Mouse (Mus musculus) kidney, embryonic 14.5 days (tissue): ENCODE data around the gene Snx18. TPM values are rescaled to one million over a fixed set of nuclear protein-coding genes. Genes with fewer than 3 reads are reported as not detected.

Experiments used
- ATAC-seq: fragments of 200-750 bp; cut with Nextera tagmentation; 2 replicates; pipeline ENCODE4 v1.8.0; 2017; ENCODE audit warnings: moderate number of reproducible peaks, mild to moderate bottlenecking, moderate TSS enrichment, moderate library complexity; ENCODE audit not compliant: low FRiP score, low TSS enrichment
- H3K27ac ChIP-seq: fragments of 300-500 bp; sonication (generic); 2 replicates; pipeline ENCODE4 v1.5.1; 2014; ENCODE audit warnings: low read depth, mild to moderate bottlenecking, low read length, moderate library complexity, mixed read lengths
- H3K27me3 ChIP-seq: fragments of 300-500 bp; sonication (generic); 2 replicates; pipeline ENCODE4 v1.6.1; 2014; ENCODE audit warnings: mild to moderate bottlenecking, low read length; ENCODE audit not compliant: control insufficient read depth, insufficient read depth
- H3K36me3 ChIP-seq: fragments of 300-500 bp; sonication (generic); 2 replicates; pipeline ENCODE4 v1.6.1; 2014; ENCODE audit warnings: low read length, mixed read lengths; ENCODE audit not compliant: control insufficient read depth, insufficient read depth
- H3K4me1 ChIP-seq: fragments of 300-500 bp; sonication (generic); 2 replicates; pipeline ENCODE4 v1.6.1; 2014; ENCODE audit warnings: low read length, mixed read lengths; ENCODE audit not compliant: control insufficient read depth, insufficient read depth
- H3K4me2 ChIP-seq: fragments of 300-500 bp; sonication (generic); replicated peaks from 2 replicates; pipeline ENCODE4 v1.6.1; 2014; ENCODE audit warnings: low read depth, mild to moderate bottlenecking, low read length
- H3K4me3 ChIP-seq: fragments of 300-500 bp; sonication (generic); 2 replicates; pipeline ENCODE4 v1.5.1; 2014; ENCODE audit warnings: mild to moderate bottlenecking, low read length
- H3K9ac ChIP-seq: fragments of 300-500 bp; sonication (generic); 2 replicates; pipeline ENCODE4 v1.6.1; 2014; ENCODE audit warnings: low read depth, mild to moderate bottlenecking, low read length, moderate library complexity
- H3K9me3 ChIP-seq: fragments of 300-500 bp; sonication (generic); 2 replicates; pipeline ENCODE4 v1.6.1; 2016; ENCODE audit warnings: low read length; ENCODE audit not compliant: control insufficient read depth
- WGBS: fragments of 180-500 bp; shearing (Covaris S2); extraction: QIAGEN DNeasy Blood & Tissue Kit; methylation state at CpG from one replicate; pipeline ENCODE4 v1.1.7; 2014; 5-methylcytosine and 5-hydroxymethylcytosine counted together
- polyA plus RNA-seq: library from polyadenylated mRNA; unstranded; fragments of >200 nt; fragmentation: Nextera tagmentation; extraction: Ambion mirVana; gene quantifications from 2 replicates; pipeline ENCODE4 v1.2.1, GENCODE M21; 2014

Gene Snx18
- polyA plus RNA-seq, 1 experiment from 2014 or later: 51.2 TPM

- Histone ChIP-seq H3K4me3 (no peak overlapping the region), H3K4me2 (no peak overlapping the region), H3K9ac (no peak overlapping the region), H3K27me3 (no peaks in the 10 kb centered on the region), H3K4me1 (no peaks in the 10 kb centered on the region), H3K27ac (no peak overlapping the region), H3K36me3 (no peaks in the 10 kb centered on the region), H3K9me3 (no peaks in the 10 kb centered on the region)
- WGBS: 82% methylated on average over 11 of the region's 11 CpGs
- no peak for ATAC-seq
Measured at GRCm38 (mm10) chr13:113640944-113641597, 22.7 kb upstream of the Snx18 start.

DNA sequence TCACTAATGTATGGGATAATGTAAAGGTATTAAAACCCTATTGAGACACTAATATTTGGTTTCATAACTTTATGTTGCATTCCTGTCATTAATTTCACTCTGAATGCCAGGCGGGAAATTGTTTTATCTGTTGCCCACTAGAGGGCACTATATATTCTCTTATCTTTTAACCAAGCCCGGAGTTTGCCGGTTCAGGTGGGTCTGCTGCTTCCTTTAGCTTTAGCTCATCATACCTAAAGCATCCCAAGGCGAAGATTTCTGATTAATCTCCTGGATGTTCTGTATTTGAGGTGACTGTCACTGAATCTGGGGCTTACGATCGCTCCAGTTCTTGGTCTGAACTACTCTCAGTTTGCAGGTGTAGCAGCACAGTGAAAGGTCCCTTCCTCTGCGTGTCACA, 20.6 kb upstream of the Snx18 start:
- Histone ChIP-seq H3K4me3 (no peak overlapping the region), H3K36me3 (no peaks in the 10 kb centered on the region), H3K9ac (no peak overlapping the region), H3K27me3 (no peaks in the 10 kb centered on the region), H3K4me1 (no peaks in the 10 kb centered on the region), H3K4me2 (no peak overlapping the region), H3K27ac (no peak overlapping the region), H3K9me3 (no peaks in the 10 kb centered on the region)
- ATAC-seq: no peak
- WGBS: 30% methylated on average over 7 of the region's 7 CpGs

- Histone ChIP-seq H3K4me1 (no peaks in the 10 kb centered on the region), H3K36me3 (no peaks in the 10 kb centered on the region), H3K27me3 (no peaks in the 10 kb centered on the region), H3K9ac (no peak overlapping the region), H3K9me3 (no peaks in the 10 kb centered on the region), H3K4me2 (no peak overlapping the region), H3K27ac (no peak overlapping the region), H3K4me3 (no peak overlapping the region)
- ATAC-seq: no peak
- 82% methylated on average over 17 of the region's 17 CpGs for WGBS
Measured at GRCm38 (mm10) chr13:113635799-113636222, 17.4 kb upstream of the Snx18 start.

DNA sequence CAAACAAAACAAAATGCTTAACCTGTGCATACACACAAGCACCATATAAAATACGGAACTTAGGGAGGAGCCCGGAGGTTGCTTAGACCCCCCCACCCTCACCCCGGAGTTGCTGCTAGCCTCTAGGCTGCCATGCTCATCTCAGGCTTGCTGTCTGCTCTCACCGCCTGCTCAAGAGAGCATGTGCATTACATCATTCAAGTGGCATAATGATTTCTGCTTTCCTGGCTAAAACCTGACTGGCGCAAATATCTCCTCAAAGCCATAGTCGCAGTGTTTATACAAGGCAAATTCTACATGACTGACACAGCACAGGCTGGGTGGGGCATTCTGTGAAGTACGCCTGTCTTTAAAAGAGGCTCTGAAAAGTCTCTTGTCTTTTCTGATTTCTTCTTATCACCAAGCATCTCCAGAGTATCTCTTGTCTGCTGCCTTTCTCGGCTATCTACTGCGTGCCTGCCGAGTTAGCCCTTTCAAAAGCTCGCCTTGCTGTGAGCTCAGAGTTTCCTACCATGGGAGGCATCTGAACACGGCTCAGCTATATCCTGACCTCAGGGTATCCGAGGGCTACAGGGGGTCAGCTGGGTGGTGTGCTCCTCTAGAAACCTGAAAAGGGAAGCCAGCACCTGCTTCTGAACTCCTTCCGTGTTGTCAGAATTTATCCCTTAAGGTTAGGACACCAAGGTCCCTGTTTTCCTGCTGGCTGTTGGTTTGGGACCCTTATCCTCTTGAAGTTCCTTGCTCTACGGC, 16.5 kb upstream of the Snx18 start:
- Histone ChIP-seq H3K4me3 (no peak overlapping the region), H3K36me3 (no peaks in the 10 kb centered on the region), H3K4me2 (no peak overlapping the region), H3K9me3 (no peaks in the 10 kb centered on the region), H3K9ac (no peak overlapping the region), H3K4me1 (no peaks in the 10 kb centered on the region), H3K27me3 (no peaks in the 10 kb centered on the region), H3K27ac (no peak overlapping the region)
- ATAC-seq: no peak
- 83% methylated on average over 15 of the region's 15 CpGs for WGBS

GRCm38 (mm10) chr13:113632506-113632905, 14.1 kb upstream of the Snx18 start:
- Histone ChIP-seq H3K9me3 (no peaks in the 10 kb centered on the region), H3K4me3 (no peak overlapping the region), H3K27me3 (no peaks in the 10 kb centered on the region), H3K9ac (no peak overlapping the region), H3K4me1 (no peaks in the 10 kb centered on the region), H3K4me2 (no peak overlapping the region), H3K36me3 (no peaks in the 10 kb centered on the region), H3K27ac (no peak overlapping the region)
- ATAC-seq: no peak
- WGBS: 61% methylated on average over 6 of the region's 6 CpGs

DNA sequence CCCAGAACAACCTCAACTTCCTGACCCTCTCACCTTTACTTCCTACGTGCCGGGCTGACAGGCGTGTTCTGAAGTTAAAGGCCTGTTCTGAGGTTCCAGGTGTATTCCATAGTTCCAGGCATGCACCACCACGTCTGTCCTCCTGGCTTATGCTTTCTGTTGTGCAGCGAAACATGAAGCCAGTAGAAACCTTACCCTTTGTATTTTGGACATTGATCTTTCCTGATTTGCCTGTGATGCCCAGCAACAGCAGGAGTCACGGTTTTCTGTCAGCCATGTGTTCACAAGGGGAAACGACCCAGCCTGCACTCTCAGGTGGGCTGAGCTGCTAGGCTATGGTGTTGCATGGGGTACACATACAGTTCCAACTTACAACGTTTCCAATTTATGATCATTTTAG, 9.2 kb upstream of the Snx18 start:
- Histone ChIP-seq H3K4me3 (no peak overlapping the region), H3K9me3 (no peaks in the 10 kb centered on the region), H3K4me2 (no peak overlapping the region), H3K27ac (no peak overlapping the region), H3K36me3 (no peaks in the 10 kb centered on the region), H3K9ac (no peak overlapping the region), H3K27me3 (no peaks in the 10 kb centered on the region), H3K4me1 (no peaks in the 10 kb centered on the region)
- ATAC-seq: no peak
- WGBS: 70% methylated on average over 8 of the region's 8 CpGs

GRCm38 (mm10) chr13:113622865-113623255, 4.5 kb upstream of the Snx18 start:
- H3K9ac ChIP-seq: no peak overlapping the region
- ATAC-seq: no peak
- H3K36me3 ChIP-seq: no peaks in the 10 kb centered on the region
- H3K4me2 ChIP-seq: no peak overlapping the region
- H3K27ac ChIP-seq: no peak overlapping the region
- no peak overlapping the region for H3K4me3 ChIP-seq
- H3K9me3 ChIP-seq: no peaks in the 10 kb centered on the region
- 79% methylated on average over 8 of the region's 8 CpGs for WGBS
- H3K4me1 ChIP-seq: no peaks in the 10 kb centered on the region
- H3K27me3 ChIP-seq: no peaks in the 10 kb centered on the region

GRCm38 (mm10) chr13:113622122-113622864, 3.9 kb upstream of the Snx18 start:
- no peak overlapping the region for H3K4me2 ChIP-seq
- no peak overlapping the region for H3K9ac ChIP-seq
- H3K27ac ChIP-seq: peak overlapping the region; percentile 7; the same call in 1 of the 2 replicates
- H3K4me1 ChIP-seq: peaks cover 4% of the 10 kb centered on the region
- 46% methylated on average over 11 of the region's 11 CpGs for WGBS
- H3K27me3 ChIP-seq: no peaks in the 10 kb centered on the region
- no peak overlapping the region for H3K4me3 ChIP-seq
- peak; percentile 25; the same call in 1 of the 2 replicates for ATAC-seq
- no peaks in the 10 kb centered on the region for H3K36me3 ChIP-seq
- no peaks in the 10 kb centered on the region for H3K9me3 ChIP-seq

DNA sequence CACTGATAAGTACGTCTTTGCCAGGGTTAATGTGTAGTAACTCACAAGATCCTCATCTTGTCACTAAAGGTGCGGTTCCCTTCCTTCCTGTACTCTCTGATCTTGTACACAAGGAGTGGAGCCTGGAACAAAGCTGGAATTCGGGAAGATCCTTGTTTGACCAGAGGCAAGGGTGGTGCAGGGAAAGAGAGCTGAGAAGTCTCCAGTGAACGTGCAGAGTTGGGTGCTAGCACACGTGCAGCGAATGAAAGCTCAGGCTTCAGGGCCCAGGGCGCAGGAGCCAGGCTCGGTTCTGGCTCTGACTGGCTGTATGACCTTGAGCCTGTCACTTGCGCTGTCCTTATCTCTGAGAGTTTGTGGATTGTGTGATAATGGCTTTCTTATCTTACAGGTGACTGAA, 639 bp upstream of the Snx18 start:
- 0 out of 2 replicates have a peak, but pooled peaks cover 5% of the 10 kb centered on the region for H3K36me3 ChIP-seq
- no peak overlapping the region for H3K9ac ChIP-seq
- peaks cover 12% of the 10 kb centered on the region for H3K4me1 ChIP-seq
- H3K27ac ChIP-seq: no peak overlapping the region
- H3K4me3 ChIP-seq: no peak overlapping the region
- H3K9me3 ChIP-seq: no peaks in the 10 kb centered on the region
- WGBS: 65% methylated on average over 9 of the region's 9 CpGs
- ATAC-seq: no peak
- H3K27me3 ChIP-seq: no peaks in the 10 kb centered on the region
- H3K4me2 ChIP-seq: no peak overlapping the region
